Mouse (Mus musculus): Measurements from ENCODE around the gene Ntmt1. TPM values are rescaled to one million over a fixed set of nuclear protein-coding genes. Genes with fewer than 3 reads are reported as not detected.

The Ntmt1 gene
- polyA plus RNA-seq, 1 experiment from 2014 or later, result 101 TPM

DNA sequence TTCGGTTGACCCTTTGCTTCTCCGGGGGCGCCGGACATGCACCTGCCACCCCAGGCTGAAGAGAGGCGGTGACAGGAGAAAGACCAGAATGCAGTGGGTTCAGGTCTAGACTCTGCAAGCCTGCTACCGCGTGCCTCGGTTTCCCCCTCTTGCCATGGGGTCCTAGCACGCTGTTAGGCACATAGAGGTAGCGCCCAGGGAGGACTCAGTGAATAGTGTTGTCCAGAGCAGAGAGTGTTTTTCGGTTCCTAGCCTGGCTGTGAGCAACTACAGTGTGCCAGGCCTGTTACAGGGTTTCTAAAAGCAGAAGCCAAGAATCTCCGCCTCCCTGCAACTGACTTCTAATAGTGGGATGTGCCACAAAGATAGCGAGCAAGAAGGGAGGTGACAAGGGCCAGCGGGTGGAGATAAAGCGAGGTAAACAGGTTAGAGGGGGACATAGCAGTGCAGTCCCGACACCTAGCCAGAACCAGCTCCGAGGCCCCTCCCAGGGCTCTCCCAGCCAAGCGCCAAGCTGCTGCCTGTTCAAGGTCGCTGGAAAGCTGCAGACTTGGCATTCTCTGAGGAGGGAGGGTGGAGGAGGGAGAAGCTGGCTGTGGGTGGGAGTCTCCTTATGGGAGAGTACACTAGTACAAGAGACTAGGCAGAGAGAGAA is 35.7 kb upstream of the Ntmt1 start:
- WGBS, result 7% methylated on average over 19 of the region's 19 CpGs
- Histone ChIP-seq H3K27ac (peak overlapping the region; percentile 78), H3K9me3 (no peaks in the 10 kb centered on the region), H3K27me3 (no peaks in the 10 kb centered on the region), H3K4me2 (peak overlapping the region; percentile 90), H3K9ac (peak overlapping the region; percentile 71), H3K4me3 (replicated peaks) (peak overlapping the region; percentile 47), H3K4me1 (peaks cover 34% of the 10 kb centered on the region), H3K36me3 (replicated peaks) (no peaks in the 10 kb centered on the region)
- ATAC-seq (ENCODE audit: low FRiP score), result peak; percentile 57; the same call in 1 of the 2 replicates

GRCm38 (mm10) chr2:30772581-30773312 is 34.9 kb upstream of the Ntmt1 start:
- 38% methylated on average over 15 of the region's 15 CpGs for WGBS
- H3K9me3 ChIP-seq, result no peaks in the 10 kb centered on the region
- no peaks in the 10 kb centered on the region for H3K36me3 ChIP-seq (replicated peaks)
- H3K4me3 ChIP-seq (replicated peaks), result no peak overlapping the region
- H3K27me3 ChIP-seq, result no peaks in the 10 kb centered on the region
- peak overlapping the region; percentile 90; the same call in 1 of the 2 replicates for H3K4me2 ChIP-seq
- no peak for ATAC-seq (ENCODE audit: low FRiP score)
- peak overlapping the region; percentile 78 for H3K27ac ChIP-seq
- H3K4me1 ChIP-seq, result peaks cover 29% of the 10 kb centered on the region
- 0 out of 2 replicates have a peak overlapping the region, but pooled peaks have one; percentile 71 for H3K9ac ChIP-seq

DNA sequence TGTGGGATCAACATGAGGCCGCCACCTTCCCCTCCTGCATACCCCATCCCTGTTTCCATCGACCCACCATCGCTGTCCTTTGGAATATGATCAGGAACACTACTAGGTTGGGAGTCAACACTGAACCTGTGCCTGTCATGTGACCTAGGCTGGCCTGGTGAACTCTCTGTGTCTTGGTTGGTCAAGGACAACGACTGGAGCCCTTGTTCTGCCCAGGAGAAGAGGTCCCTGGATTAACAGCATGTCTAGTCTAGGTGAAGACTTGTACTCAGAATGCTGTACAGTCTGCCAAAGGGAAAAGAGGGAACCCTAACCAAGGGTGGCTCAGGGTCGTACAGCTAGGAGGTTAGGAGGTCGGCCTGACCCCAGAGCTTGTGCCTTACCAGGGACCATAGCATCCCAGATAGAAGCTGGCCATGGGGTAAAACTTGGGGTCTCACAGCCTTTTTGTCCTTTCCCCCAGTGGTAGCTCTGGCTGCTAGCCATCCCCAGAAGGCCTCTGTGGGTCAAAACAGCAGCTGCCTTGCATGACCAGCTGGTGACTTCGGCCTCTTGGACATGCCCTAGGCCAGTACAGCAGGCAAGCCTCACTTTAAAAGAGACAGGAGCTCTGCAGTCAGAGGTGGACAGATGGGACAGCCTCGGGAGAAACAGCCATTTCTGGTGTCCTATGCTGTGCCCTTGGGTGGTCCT is 34.2 kb upstream of the Ntmt1 start:
- no peak for ATAC-seq (ENCODE audit: low FRiP score)
- Histone ChIP-seq H3K9me3 (no peaks in the 10 kb centered on the region), H3K27ac (peak overlapping the region; percentile 78), H3K4me1 (peaks cover 23% of the 10 kb centered on the region), H3K9ac (no peak overlapping the region), H3K27me3 (no peaks in the 10 kb centered on the region), H3K4me3 (replicated peaks) (no peak overlapping the region), H3K36me3 (replicated peaks) (no peaks in the 10 kb centered on the region), H3K4me2 (no peak overlapping the region)
- 79% methylated on average over 8 of the region's 8 CpGs for WGBS

- no peaks in the 10 kb centered on the region for H3K9me3 ChIP-seq
- H3K4me3 ChIP-seq (replicated peaks), result no peak overlapping the region
- no peak overlapping the region for H3K27ac ChIP-seq
- H3K4me2 ChIP-seq, result no peak overlapping the region
- ATAC-seq (ENCODE audit: low FRiP score), result no peak
- H3K4me1 ChIP-seq, result peaks cover 31% of the 10 kb centered on the region
- no peak overlapping the region for H3K9ac ChIP-seq
- no peaks in the 10 kb centered on the region for H3K36me3 ChIP-seq (replicated peaks)
- no peaks in the 10 kb centered on the region for H3K27me3 ChIP-seq
- 57% methylated on average over 3 of the region's 3 CpGs for WGBS
Observed at GRCm38 (mm10) chr2:30775955-30776354, 31.7 kb upstream of the Ntmt1 start.

DNA sequence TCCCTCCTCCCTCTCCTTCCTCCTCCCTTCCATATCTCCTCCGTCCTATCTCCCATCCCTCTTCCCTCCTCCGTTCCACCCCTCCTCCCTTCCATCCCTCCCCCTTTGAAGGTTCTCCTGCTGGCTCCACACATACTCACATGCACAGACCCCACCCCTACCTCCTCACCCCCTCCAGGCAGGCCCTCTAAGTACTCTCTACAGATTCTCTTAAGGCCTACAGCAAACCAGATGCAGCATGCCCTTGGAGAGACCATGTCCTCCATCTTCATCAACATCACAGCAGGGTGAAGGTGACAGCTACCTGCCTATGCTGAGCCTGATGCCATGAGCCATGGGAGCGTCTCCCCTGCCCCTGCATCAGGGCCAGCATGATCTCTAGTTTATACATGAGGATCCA is 30.4 kb upstream of the Ntmt1 start:
- H3K9me3 ChIP-seq, result no peaks in the 10 kb centered on the region
- H3K27me3 ChIP-seq, result no peaks in the 10 kb centered on the region
- WGBS, result 85% methylated on average over 3 of the region's 3 CpGs
- H3K4me2 ChIP-seq, result no peak overlapping the region
- H3K27ac ChIP-seq, result no peak overlapping the region
- H3K4me3 ChIP-seq (replicated peaks), result no peak overlapping the region
- no peak overlapping the region for H3K9ac ChIP-seq
- no peak for ATAC-seq (ENCODE audit: low FRiP score)
- no peaks in the 10 kb centered on the region for H3K36me3 ChIP-seq (replicated peaks)
- H3K4me1 ChIP-seq, result peaks cover 17% of the 10 kb centered on the region

DNA sequence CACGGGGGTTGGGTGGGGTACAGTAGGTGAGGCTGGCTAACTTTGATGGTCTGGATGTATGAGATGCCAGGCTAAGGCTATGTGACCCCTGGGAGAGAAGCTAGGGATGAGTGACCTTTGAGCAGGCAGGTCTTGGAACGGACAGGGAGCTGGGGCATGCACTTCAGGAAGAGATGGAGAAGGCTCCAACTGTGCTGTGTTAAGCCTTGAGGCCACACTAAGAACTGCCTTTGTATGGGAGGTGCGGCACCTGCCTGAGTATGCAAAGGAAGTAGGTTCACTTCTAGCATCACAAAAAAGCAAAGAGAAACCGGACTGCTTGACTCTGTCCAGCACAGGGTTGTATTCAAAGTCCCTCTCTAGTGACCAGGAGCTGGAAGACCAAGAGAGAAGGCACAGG is 29.4 kb upstream of the Ntmt1 start:
- 56% methylated on average over 4 of the region's 4 CpGs for WGBS
- Histone ChIP-seq H3K4me3 (replicated peaks) (no peak overlapping the region), H3K27ac (no peak overlapping the region), H3K27me3 (no peaks in the 10 kb centered on the region), H3K4me2 (no peak overlapping the region), H3K4me1 (peaks cover 14% of the 10 kb centered on the region), H3K9ac (no peak overlapping the region), H3K36me3 (replicated peaks) (no peaks in the 10 kb centered on the region), H3K9me3 (no peaks in the 10 kb centered on the region)
- no peak for ATAC-seq (ENCODE audit: low FRiP score)

- Histone ChIP-seq H3K27me3 (no peaks in the 10 kb centered on the region), H3K4me2 (no peak overlapping the region), H3K4me1 (peaks cover 24% of the 10 kb centered on the region), H3K36me3 (replicated peaks) (no peaks in the 10 kb centered on the region), H3K4me3 (replicated peaks) (no peak overlapping the region), H3K9me3 (no peaks in the 10 kb centered on the region), H3K27ac (no peak overlapping the region), H3K9ac (no peak overlapping the region)
- no peak for ATAC-seq (ENCODE audit: low FRiP score)
- whole genome bisulfite sequencing, result 5% methylated on average over 5 of the region's 5 CpGs
Observed at GRCm38 (mm10) chr2:30779241-30779640, 28.4 kb upstream of the Ntmt1 start.

DNA sequence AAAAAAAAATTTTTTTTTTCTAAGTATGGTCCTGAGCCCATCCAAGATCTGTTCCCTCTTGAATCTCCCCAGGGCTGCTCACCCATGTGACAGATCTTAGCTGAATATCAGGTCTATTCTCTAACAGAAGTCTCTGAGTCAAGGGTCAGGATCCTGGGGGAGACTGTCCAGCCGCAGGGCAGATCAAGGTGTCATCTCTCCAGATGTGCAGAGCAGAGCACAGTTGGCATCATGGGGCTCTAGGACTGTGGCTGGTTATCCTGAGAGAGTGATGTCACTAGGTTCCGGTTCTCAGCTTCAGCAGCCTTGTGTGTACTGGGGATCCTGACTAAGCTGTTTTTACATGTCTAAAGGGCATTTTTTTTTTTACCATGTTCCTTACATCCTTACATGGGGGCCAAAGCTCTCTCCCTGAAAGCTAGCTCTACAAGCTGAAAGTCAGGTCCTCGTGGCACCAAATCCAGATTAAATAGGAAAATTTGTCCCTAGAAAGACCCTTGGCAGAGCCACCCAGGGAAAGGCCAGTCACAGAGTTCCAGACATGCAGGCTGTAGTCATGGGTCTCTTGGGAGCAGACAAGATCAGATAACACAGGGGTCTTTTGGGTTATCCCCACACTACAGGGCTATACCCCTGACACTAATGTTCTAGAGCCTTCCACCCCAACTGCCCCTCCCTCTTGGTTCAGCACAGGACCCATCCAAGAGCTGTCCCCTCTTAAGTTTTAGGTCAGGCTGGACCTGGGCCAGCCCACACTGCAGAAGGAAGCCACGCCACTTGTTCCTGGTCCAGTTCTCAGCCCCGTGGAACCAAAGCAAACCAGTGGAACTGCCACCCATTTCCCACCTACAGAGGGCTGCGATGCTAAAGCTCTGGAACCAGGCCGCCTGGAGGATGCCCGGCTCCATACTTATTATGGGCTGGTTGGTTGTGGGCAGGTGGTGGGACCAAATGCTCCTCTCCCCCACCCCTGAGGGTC is 25.0 kb upstream of the Ntmt1 start:
- H3K27me3 ChIP-seq, result no peaks in the 10 kb centered on the region
- WGBS, result 83% methylated on average over 8 of the region's 8 CpGs
- peaks cover 53% of the 10 kb centered on the region for H3K4me1 ChIP-seq
- no peak overlapping the region for H3K4me3 ChIP-seq (replicated peaks)
- 0 out of 2 replicates have a peak, but pooled peaks have one; percentile 9 for ATAC-seq (ENCODE audit: low FRiP score)
- peak overlapping the region; percentile 52 for H3K4me2 ChIP-seq
- no peaks in the 10 kb centered on the region for H3K36me3 ChIP-seq (replicated peaks)
- no peaks in the 10 kb centered on the region for H3K9me3 ChIP-seq
- peak overlapping the region; percentile 82 for H3K27ac ChIP-seq
- H3K9ac ChIP-seq, result peak overlapping the region; percentile 55; the same call in 1 of the 2 replicates

- H3K4me2 ChIP-seq, result peak overlapping the region; percentile 52
- H3K27me3 ChIP-seq, result no peaks in the 10 kb centered on the region
- ATAC-seq (ENCODE audit: low FRiP score), result peak; percentile 72
- peaks cover 55% of the 10 kb centered on the region for H3K4me1 ChIP-seq
- peak overlapping the region; percentile 82 for H3K27ac ChIP-seq
- peak overlapping the region; percentile 19 for H3K4me3 ChIP-seq (replicated peaks)
- no peaks in the 10 kb centered on the region for H3K9me3 ChIP-seq
- no peaks in the 10 kb centered on the region for H3K36me3 ChIP-seq (replicated peaks)
- WGBS, result under 1% methylated on average over 12 of the region's 13 CpGs
- peak overlapping the region; percentile 55; the same call in 1 of the 2 replicates for H3K9ac ChIP-seq
Observed at GRCm38 (mm10) chr2:30783346-30783745, 24.3 kb upstream of the Ntmt1 start.

DNA sequence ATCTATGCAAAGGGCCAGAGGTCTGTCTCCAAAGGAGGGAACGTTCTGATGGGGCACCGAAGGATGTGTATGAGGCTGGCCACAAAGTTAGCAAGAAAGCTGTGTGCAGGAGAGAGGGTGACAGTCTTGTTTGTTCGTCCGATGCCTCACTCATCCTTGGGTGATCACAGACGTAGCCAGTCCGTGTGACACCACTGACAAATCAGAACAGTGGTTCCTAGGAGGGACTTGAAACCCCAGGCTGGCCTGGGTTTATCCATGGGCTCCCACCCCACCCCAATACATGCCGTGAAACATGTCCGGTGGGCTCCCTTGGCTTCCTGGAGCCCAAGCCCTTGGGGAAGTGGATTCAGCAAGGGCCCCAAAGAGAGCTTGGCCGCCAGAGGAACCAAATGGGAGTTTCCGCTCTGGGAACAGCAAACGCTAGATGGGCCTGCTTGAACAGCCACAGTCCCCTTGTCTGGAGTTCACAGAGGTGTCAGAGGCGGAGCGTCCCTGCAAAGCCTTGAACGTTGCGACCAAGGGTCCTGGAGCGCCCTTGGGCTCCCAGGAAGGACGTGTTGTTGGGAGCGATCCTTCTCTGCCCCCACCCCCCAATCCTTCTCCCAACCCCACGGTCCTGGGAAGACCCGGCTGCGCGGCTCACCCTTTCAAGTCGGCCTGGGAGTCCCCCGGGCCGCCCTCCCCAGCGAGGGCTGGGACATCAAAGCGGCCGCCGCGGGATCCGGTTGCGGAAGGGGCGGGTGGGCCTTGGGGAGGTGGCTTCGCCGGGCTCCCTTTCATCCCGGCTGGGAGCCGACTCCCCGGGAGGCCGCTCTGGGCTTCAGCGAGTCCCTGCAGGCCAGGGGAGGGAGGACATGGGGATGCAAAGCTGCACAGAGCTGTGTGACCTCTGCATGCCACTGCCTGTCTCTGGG is 23.3 kb upstream of the Ntmt1 start:
- H3K36me3 ChIP-seq (replicated peaks), result no peaks in the 10 kb centered on the region
- no peaks in the 10 kb centered on the region for H3K27me3 ChIP-seq
- H3K9me3 ChIP-seq, result no peaks in the 10 kb centered on the region
- H3K9ac ChIP-seq, result peak overlapping the region; percentile 30
- 18% methylated on average over 28 of the region's 40 CpGs for WGBS
- H3K4me2 ChIP-seq, result peak overlapping the region; percentile 46
- H3K4me3 ChIP-seq (replicated peaks), result peak overlapping the region; percentile 10; the same call in 1 of the 2 replicates
- ATAC-seq (ENCODE audit: low FRiP score), result peak; percentile 52
- peaks cover 51% of the 10 kb centered on the region for H3K4me1 ChIP-seq
- peak overlapping the region; percentile 78 for H3K27ac ChIP-seq

GRCm38 (mm10) chr2:30787466-30787865 is 20.2 kb upstream of the Ntmt1 start:
- Histone ChIP-seq H3K9ac (peak overlapping the region; percentile 33), H3K4me3 (replicated peaks) (no peak overlapping the region), H3K36me3 (replicated peaks) (no peaks in the 10 kb centered on the region), H3K9me3 (no peaks in the 10 kb centered on the region), H3K4me1 (peaks cover 46% of the 10 kb centered on the region), H3K27ac (peak overlapping the region; percentile 81), H3K27me3 (no peaks in the 10 kb centered on the region), H3K4me2 (peak overlapping the region; percentile 13; the same call in 1 of the 2 replicates)
- no peak for ATAC-seq (ENCODE audit: low FRiP score)
- WGBS, result 71% methylated on average over 4 of the region's 4 CpGs

Data from forebrain, embryonic 12.5 days (tissue).